Mouse (Mus musculus): Measurements from ENCODE around the gene Hoxb6. TPM values are rescaled to one million over a fixed set of nuclear protein-coding genes. Genes with fewer than 3 reads are reported as not detected.

The Hoxb6 gene
- total RNA-seq (2014; fragmentation: Nextera tagmentation) (not detected in 2 replicates), total RNA-seq (2017) (not detected in 2 replicates)

GRCm38 (mm10) chr11:96291681-96292564, at the start of gene Hoxb6:
Hoxb6 (plus strand) TSS chr11:96292476.
- no peak for ATAC-seq (replicated peaks; ENCODE audit: poor library complexity, severe bottlenecking)

- no peak for ATAC-seq (replicated peaks; ENCODE audit: poor library complexity, severe bottlenecking)
Measured at GRCm38 (mm10) chr11:96250901-96251300, 41.4 kb upstream of the Hoxb6 start.

- no peak for ATAC-seq (replicated peaks; ENCODE audit: poor library complexity, severe bottlenecking)
Measured at GRCm38 (mm10) chr11:96251480-96252031, 40.7 kb upstream of the Hoxb6 start.

GRCm38 (mm10) chr11:96252541-96253120, 39.6 kb upstream of the Hoxb6 start:
- no peak for ATAC-seq (replicated peaks; ENCODE audit: poor library complexity, severe bottlenecking)

DNA sequence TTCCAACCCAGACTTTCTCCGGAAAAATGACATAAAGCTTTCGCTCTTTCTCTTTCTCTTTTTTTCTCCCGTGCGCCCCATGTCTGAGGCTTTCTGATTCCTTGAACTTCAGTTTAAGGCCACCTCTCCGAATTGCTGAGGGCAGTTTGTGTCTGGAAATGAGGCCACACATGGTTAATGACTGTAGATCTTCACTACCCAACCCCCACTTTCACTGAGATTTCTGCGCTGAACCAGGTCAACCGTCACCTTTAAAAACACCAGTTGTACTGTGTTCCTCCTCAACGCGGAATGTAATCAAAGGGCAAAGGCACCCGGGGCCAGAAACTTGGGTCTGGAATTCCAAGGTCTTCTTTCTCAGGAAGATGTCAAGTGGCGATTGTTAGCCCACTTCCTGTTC, 38.1 kb upstream of the Hoxb6 start:
- no peak for ATAC-seq (replicated peaks; ENCODE audit: poor library complexity, severe bottlenecking)

DNA sequence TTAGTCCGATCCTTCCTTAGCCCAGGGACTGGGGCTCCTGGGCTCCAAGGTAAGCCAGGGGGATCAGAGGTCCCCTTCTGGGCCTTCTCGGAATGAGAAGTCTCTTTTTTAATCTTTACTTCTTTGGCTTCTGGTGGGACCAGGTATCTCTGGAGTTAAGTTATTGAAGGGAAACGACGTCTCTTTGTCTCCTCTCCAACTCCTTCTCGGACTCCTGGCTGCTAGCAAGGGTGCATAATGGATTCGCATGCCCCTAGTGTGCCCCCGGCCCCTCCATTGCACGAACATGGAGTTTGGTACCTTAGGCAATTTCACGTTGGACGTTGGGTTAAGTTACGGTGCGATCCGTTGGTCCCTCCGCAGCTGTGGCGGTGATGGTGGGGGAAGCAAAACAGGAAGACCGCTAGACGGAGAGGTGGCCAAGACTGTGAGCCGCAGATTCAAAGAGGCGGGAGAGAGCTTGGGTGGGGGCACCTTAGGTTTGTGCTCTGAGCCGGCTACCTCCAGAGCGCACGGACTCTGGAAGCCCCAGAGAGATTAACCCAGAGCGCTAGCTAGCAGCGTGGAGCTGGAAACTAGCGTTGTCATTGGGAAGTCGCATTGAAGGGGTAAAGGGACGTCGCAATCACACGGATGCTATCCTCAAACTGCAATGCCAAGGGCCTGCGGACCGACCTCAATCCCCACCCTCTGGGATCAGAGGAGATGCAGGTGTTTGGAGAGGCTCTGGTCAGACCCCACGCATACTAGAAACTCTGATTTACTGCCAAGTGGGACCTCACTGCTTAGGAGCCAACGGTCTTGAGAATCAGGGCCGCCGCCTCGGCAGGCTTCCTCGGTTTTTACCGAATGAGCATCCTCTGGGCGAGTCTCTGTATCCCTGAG, 36.9 kb upstream of the Hoxb6 start:
- peak; percentile 37 for ATAC-seq (replicated peaks; ENCODE audit: poor library complexity, severe bottlenecking)

DNA sequence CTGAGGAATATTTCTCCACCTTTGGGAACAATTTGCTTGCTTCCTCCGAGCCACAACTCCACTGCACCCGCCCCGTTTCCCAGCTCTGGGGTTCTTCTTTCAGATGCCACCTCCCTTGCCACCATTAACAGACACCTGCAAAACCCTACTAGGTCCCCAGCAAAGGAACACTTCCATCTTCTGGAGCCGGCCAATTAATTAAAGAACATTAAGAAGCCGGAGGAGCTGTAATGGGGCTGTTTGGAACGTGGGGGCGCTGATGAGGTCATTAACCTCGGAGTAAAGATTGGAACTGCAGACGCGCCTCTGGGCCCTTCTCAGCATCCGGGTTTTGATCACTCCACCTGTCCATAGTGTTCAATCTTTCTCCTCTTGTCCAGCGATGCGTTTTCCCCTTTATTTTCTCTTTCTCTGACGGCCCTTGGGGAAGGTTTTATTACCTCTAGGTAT, 36.3 kb upstream of the Hoxb6 start:
- ATAC-seq (replicated peaks; ENCODE audit: poor library complexity, severe bottlenecking): no peak

- no peak for ATAC-seq (replicated peaks; ENCODE audit: poor library complexity, severe bottlenecking)
Measured at GRCm38 (mm10) chr11:96257141-96257540, 35.1 kb upstream of the Hoxb6 start.

DNA sequence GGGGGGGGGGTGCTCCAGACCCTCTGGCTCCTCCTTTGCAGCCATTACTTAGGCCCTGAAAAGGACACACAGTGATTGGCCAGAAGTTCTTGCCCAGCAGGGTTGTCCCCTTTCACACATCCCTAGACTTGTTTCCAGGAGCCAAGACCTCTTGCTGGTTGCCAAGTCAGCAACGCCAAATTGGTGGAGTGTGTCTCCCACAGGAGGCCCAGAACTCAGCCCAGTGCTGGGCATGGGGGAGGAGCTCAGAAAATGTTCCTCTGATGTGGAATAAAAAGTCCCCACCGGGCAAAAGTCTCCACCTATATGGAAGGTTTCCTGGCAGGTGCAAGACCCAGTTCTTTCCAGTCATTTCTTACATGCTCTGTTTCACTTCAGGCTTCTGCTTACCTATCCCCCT, 33.2 kb upstream of the Hoxb6 start:
- no peak for ATAC-seq (replicated peaks; ENCODE audit: poor library complexity, severe bottlenecking)

- ATAC-seq (replicated peaks; ENCODE audit: poor library complexity, severe bottlenecking): no peak
Measured at GRCm38 (mm10) chr11:96259511-96259910, 32.8 kb upstream of the Hoxb6 start.

- ATAC-seq (replicated peaks; ENCODE audit: poor library complexity, severe bottlenecking): no peak
Measured at GRCm38 (mm10) chr11:96260310-96260970, 31.8 kb upstream of the Hoxb6 start.

- ATAC-seq (replicated peaks; ENCODE audit: poor library complexity, severe bottlenecking): peak; percentile 77
Measured at GRCm38 (mm10) chr11:96261323-96261890, 30.9 kb upstream of the Hoxb6 start.

- ATAC-seq (replicated peaks; ENCODE audit: poor library complexity, severe bottlenecking): no peak
Measured at GRCm38 (mm10) chr11:96262262-96262830, 29.9 kb upstream of the Hoxb6 start.

DNA sequence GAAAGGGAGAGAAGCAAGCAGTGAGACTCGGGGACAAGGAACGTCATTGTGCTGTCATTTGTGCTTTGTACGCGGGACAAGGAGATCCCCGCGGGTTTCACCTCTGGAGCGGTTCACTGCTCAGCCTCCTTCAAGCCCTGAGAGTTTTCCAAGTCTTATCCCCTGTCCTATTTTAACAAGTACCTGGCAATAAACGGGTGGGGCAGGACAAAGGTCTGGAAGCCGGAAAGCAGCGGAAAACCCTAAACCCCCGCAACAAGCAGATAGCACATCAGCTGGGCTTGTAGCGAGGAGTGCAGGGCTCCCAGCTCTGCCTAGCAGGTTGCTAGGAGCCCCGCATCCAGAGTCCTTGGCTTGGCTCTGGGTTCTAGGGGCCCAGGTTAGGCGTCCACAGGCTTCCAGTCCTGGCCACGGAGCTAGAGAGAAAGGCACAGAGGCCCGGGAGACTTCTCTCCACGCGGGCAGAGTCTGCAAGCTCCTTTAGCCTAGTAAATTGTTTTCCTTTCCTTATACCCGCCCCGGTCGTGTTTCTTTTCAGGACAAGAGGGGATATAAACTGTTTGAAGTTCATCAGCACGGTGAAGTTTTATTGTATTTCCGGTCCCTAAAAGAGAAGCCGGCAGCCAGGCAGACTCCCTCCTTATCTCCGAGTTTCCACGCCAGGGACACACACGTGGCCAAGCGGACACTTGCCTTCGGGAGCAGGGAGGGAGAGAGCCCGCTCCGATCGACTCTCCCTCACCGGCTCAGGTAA, 28.5 kb upstream of the Hoxb6 start:
- no peak for ATAC-seq (replicated peaks; ENCODE audit: poor library complexity, severe bottlenecking)

GRCm38 (mm10) chr11:96264390-96265020, 27.8 kb upstream of the Hoxb6 start:
- ATAC-seq (replicated peaks; ENCODE audit: poor library complexity, severe bottlenecking): no peak

DNA sequence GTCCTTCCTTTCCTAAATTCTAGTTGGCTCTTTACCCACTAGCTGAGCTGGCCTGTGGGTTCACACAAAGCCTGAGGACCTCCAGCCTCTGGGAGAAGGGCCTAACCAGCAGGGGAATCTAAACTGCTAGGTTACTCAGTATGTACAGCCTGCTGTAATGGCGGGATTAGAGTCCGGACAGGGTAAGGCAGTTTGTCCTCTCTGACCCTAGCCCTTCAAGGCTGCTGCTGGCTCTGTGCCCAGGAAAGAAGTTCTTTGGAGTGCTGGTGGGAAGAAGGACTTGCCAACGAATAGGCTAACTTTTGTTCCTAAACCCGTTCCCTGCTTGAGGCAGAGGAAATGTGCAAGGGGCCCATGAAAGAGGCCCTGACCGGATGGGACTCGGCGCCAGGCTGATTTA, 26.3 kb upstream of the Hoxb6 start:
- no peak for ATAC-seq (replicated peaks; ENCODE audit: poor library complexity, severe bottlenecking)

- no peak for ATAC-seq (replicated peaks; ENCODE audit: poor library complexity, severe bottlenecking)
Measured at GRCm38 (mm10) chr11:96267021-96267920, 25.0 kb upstream of the Hoxb6 start.

All from granulocyte monocyte progenitor cell, adult 5-6 weeks (primary cell).